Mouse (Mus musculus) CH12.LX (cell line): ENCODE measurements at regions not wholly inside any gene's neighbourhood (a gene's known extent, or its start where the extent isn't known, plus 50 kb on each side); places are given as distances from the start of the nearest gene placed in this dataset.

Experiments
- DNase-seq: peaks from one replicate; pipeline ENCODE4 v3.0.0-alpha.2; 2013; ENCODE audit errors: extremely low read depth
- H3K27ac ChIP-seq: 2 replicates; pipeline ENCODE4 v1.5.1; 2012; ENCODE audit warnings: low read depth, mild to moderate bottlenecking, control low read depth, moderate library complexity; ENCODE audit not compliant: insufficient read depth
- H3K27me3 ChIP-seq: replicated peaks from 2 replicates; pipeline ENCODE3; 2012; ENCODE audit warnings: inconsistent platforms
- H3K36me3 ChIP-seq, 2 experiments: replicated peaks in 1 of 2; 2 replicates each; pipeline versions ENCODE3 to v1.6.1; 2012; ENCODE audit warnings: inconsistent platforms in 1 of 2, low read length in 1 of 2, mild to moderate bottlenecking in 1 of 2, mixed read lengths in 1 of 2, moderate library complexity in 1 of 2; ENCODE audit not compliant: control insufficient read depth in 1 of 2, insufficient read depth in 1 of 2
- H3K4me1 ChIP-seq, 2 experiments: 2 replicates each; pipeline ENCODE4 v1.6.1; 2012; ENCODE audit warnings: inconsistent platforms in 1 of 2, moderate library complexity in 1 of 2; ENCODE audit not compliant: insufficient read depth in 2 of 2, control insufficient read depth in 1 of 2
- H3K4me2 ChIP-seq: 2 replicates; pipeline ENCODE4 v1.6.1; 2012; ENCODE audit warnings: low read depth, mild to moderate bottlenecking, control low read depth; ENCODE audit not compliant: poor library complexity, insufficient read depth, severe bottlenecking
- H3K4me3 ChIP-seq, 3 experiments: fragments of 150-350 bp in 1 of 3; sonication (generic) in 1 of 3; replicated peaks in 1 of 3; 2 replicates each; pipeline versions ENCODE3 to v1.5.1; 2011 to 2012; ENCODE audit warnings: low read depth in 2 of 3, low read length in 2 of 3, mild to moderate bottlenecking in 2 of 3, moderate library complexity in 2 of 3, control low read depth in 1 of 3, improper control_type of control experiment in 1 of 3, inconsistent platforms in 1 of 3, mixed read lengths in 1 of 3; ENCODE audit not compliant: poor library complexity in 1 of 3
- H3K79me2 ChIP-seq: replicated peaks from 2 replicates; pipeline ENCODE4 v1.6.1; 2012; ENCODE audit warnings: mild to moderate bottlenecking, moderate library complexity; ENCODE audit not compliant: control insufficient read depth, poor library complexity, insufficient read depth, severe bottlenecking; ENCODE audit errors: extremely low read depth
- H3K9ac ChIP-seq: 2 replicates; pipeline ENCODE4 v1.6.1; 2012; ENCODE audit warnings: low read depth, mild to moderate bottlenecking, control low read depth, moderate library complexity; ENCODE audit not compliant: insufficient read depth
- H3K9me3 ChIP-seq: replicated peaks from 2 replicates; pipeline ENCODE3; 2012; ENCODE audit warnings: low read length, inconsistent platforms, mixed read lengths
- BHLHE40 ChIP-seq: IDR thresholded peaks from 2 replicates; pipeline ENCODE4 v1.6.1; 2011; ENCODE audit warnings: mild to moderate bottlenecking, low read depth, low read length, improper control_type of control experiment
- CHD1 ChIP-seq: IDR thresholded peaks from 2 replicates; pipeline ENCODE4 v1.6.1; 2012; ENCODE audit warnings: low read depth, low read length, improper control_type of control experiment, inconsistent platforms
- CHD2 ChIP-seq: IDR thresholded peaks from 2 replicates; pipeline ENCODE4 v1.6.1; 2011; ENCODE audit warnings: low read length, improper control_type of control experiment
- CTCF ChIP-seq, 2 experiments: IDR thresholded peaks in 1 of 2; conservative IDR thresholded peaks in 1 of 2; 2 replicates each; pipeline ENCODE4 v1.5.1; 2011 to 2012; ENCODE audit warnings: low read depth in 2 of 2, low read length in 2 of 2, improper control_type of control experiment in 1 of 2, inconsistent platforms in 1 of 2, mild to moderate bottlenecking in 1 of 2, moderate library complexity in 1 of 2
- ELF1 ChIP-seq: IDR thresholded peaks from 2 replicates; pipeline ENCODE4 v1.6.1; 2014; ENCODE audit warnings: low read depth, mild to moderate bottlenecking, inconsistent platforms, low read length, improper control_type of control experiment
- EP300 ChIP-seq: IDR thresholded peaks from 2 replicates; pipeline ENCODE4 v1.6.1; 2011; ENCODE audit warnings: low read length, improper control_type of control experiment
- ETS1 ChIP-seq: conservative IDR thresholded peaks from 2 replicates; pipeline ENCODE4 v1.6.1; 2012; ENCODE audit warnings: low read depth, mild to moderate bottlenecking, inconsistent platforms, low read length, improper control_type of control experiment, moderate library complexity
- IRF4 ChIP-seq: IDR thresholded peaks from 2 replicates; pipeline ENCODE4 v1.6.1; 2014; ENCODE audit warnings: low read depth, mild to moderate bottlenecking, inconsistent platforms, low read length, improper control_type of control experiment
- JUN ChIP-seq: IDR thresholded peaks from 2 replicates; pipeline ENCODE4 v1.6.1; 2011; ENCODE audit warnings: low read depth, mild to moderate bottlenecking, low read length, improper control_type of control experiment, moderate library complexity; ENCODE audit not compliant: insufficient read depth
- JUND ChIP-seq: conservative IDR thresholded peaks from 2 replicates; pipeline ENCODE4 v1.6.1; 2011; ENCODE audit warnings: low read depth, low read length, improper control_type of control experiment
- MAFK ChIP-seq: IDR thresholded peaks from 2 replicates; pipeline ENCODE4 v1.6.1; 2011; ENCODE audit warnings: low read length, improper control_type of control experiment; ENCODE audit not compliant: insufficient replicate concordance
- MAX ChIP-seq: IDR thresholded peaks from 2 replicates; pipeline ENCODE4 v1.6.1; 2011; ENCODE audit warnings: low read length, improper control_type of control experiment
- MAZ ChIP-seq: IDR thresholded peaks from 2 replicates; pipeline ENCODE4 v1.6.1; 2012; ENCODE audit warnings: low read depth, mild to moderate bottlenecking, inconsistent platforms, low read length, improper control_type of control experiment, moderate library complexity
- MEF2A ChIP-seq: IDR thresholded peaks from 2 replicates; pipeline ENCODE4 v1.6.1; 2014; ENCODE audit warnings: low read depth, mild to moderate bottlenecking, inconsistent platforms, low read length, improper control_type of control experiment, borderline replicate concordance
- MXI1 ChIP-seq: IDR thresholded peaks from 2 replicates; pipeline ENCODE4 v1.6.1; 2011; ENCODE audit warnings: mild to moderate bottlenecking, low read depth, low read length, improper control_type of control experiment
- MYC ChIP-seq: IDR thresholded peaks from 2 replicates; pipeline ENCODE4 v1.6.1; 2011; ENCODE audit warnings: low read depth, mild to moderate bottlenecking, improper control_type of control experiment, low read length
- NELFE ChIP-seq: IDR thresholded peaks from 2 replicates; pipeline ENCODE4 v1.6.1; 2011; ENCODE audit warnings: low read depth, low read length, improper control_type of control experiment
- NRF1 ChIP-seq: IDR thresholded peaks from 2 replicates; pipeline ENCODE4 v1.6.1; 2014; ENCODE audit warnings: low read depth, mild to moderate bottlenecking, inconsistent platforms, low read length, improper control_type of control experiment, moderate library complexity
- PAX5 ChIP-seq: IDR thresholded peaks from 2 replicates; pipeline ENCODE4 v1.6.1; 2012; ENCODE audit warnings: low read length, inconsistent platforms, mixed read lengths
- POLR2A ChIP-seq: IDR thresholded peaks from 2 replicates; pipeline ENCODE4 v1.6.1; 2011; ENCODE audit warnings: low read depth, mild to moderate bottlenecking, improper control_type of control experiment, low read length
- POLR2AphosphoS2 ChIP-seq: IDR thresholded peaks from 2 replicates; pipeline ENCODE4 v1.6.1; 2011; ENCODE audit warnings: low read depth, low read length, improper control_type of control experiment
- RCOR1 ChIP-seq: conservative IDR thresholded peaks from 2 replicates; pipeline ENCODE4 v1.6.1; 2012; ENCODE audit warnings: low read depth, mild to moderate bottlenecking, inconsistent platforms, low read length, improper control_type of control experiment
- SIN3A ChIP-seq: IDR thresholded peaks from 2 replicates; pipeline ENCODE4 v1.6.1; 2012; ENCODE audit warnings: low read length, improper control_type of control experiment, inconsistent platforms
- TBP ChIP-seq: conservative IDR thresholded peaks from 2 replicates; pipeline ENCODE4 v1.6.1; 2011; ENCODE audit warnings: low read depth, low read length, improper control_type of control experiment
- TCF12 ChIP-seq: IDR thresholded peaks from 2 replicates; pipeline ENCODE4 v1.6.1; 2014; ENCODE audit warnings: low read depth, mild to moderate bottlenecking, inconsistent platforms, low read length, improper control_type of control experiment
- USF1 ChIP-seq: IDR thresholded peaks from 2 replicates; pipeline ENCODE4 v1.6.1; 2014; ENCODE audit warnings: low read depth, mild to moderate bottlenecking, inconsistent platforms, low read length, improper control_type of control experiment
- USF2 ChIP-seq: conservative IDR thresholded peaks from 2 replicates; pipeline ENCODE4 v1.6.1; 2011; ENCODE audit warnings: low read depth, low read length, improper control_type of control experiment
- ZC3H11A ChIP-seq: IDR thresholded peaks from 2 replicates; pipeline ENCODE4 v1.6.1; 2012; ENCODE audit warnings: low read depth, mild to moderate bottlenecking, inconsistent platforms, low read length, improper control_type of control experiment
- ZMIZ1 ChIP-seq: IDR thresholded peaks from 2 replicates; pipeline ENCODE4 v1.6.1; 2012; ENCODE audit warnings: low read depth, mild to moderate bottlenecking, inconsistent platforms, low read length, improper control_type of control experiment
- dilution Hi-C: fragments of 300-500 bp; cut with MboI; formaldehyde crosslinking; loops from 2 replicates; pipeline ENCODE4 v1.14.3; 2020; ENCODE audit warnings: low sequenced_read_pairs; ENCODE audit not compliant: extremely low pct_unique_long_range_greater_than_20kb, extremely low pct_ligation_motif_present
- in situ Hi-C: fragments of 300-500 bp; cut with MboI; formaldehyde crosslinking; loops from 3 replicates; pipeline ENCODE4 v1.14.3; 2019; ENCODE audit warnings: low sequenced_read_pairs, low pct_ligation_motif_present, low pct_unique_long_range_greater_than_20kb, mixed read lengths

DNA sequence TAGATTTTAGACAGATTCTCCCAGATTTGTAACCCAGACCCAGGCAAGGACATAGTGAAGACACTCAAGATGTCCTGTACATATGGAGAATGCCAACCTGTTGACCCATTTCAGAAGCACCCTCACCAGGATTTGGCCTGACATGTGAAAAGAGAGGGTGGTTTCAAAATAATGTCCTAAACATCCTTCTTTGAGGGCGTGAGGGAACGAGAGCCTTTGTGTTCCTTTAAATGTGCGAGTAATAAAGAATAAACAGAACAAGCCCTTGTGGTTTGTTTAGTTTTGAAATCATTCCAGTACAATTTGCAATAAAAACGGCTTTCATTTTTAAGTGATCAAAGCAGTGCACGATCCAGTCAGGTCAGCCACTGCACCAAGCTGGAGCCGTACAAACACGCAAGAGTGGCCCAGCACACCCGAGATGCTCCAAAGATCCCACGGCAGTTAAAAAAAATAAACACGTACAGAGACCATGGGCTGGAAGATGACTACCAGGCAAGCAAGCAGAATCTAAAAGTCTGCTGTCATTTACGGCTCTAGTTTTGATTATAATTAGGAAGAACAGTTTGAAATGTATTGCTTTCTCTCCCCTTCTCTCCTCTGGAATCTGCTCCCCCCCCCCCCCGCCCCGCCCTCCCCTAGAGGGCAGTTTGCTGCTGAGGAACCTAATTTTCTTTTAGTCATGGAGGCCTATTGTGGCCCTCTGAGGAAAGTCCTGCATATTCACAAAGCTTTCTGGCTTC lies 72.4 kb upstream of the Tle4 start:
- in situ Hi-C loops = no loop called here
- H3K79me2 ChIP-seq = no peaks in the 10 kb centered on the region
- peaks cover 7 to 28% of the 10 kb centered on the region in 2 experiments; a peak in 3 of 4 replicates for H3K4me1 ChIP-seq
- H3K27me3 ChIP-seq = no peaks in the 10 kb centered on the region
- no peak for TF ChIP-seq NRF1
- TF ChIP-seq, all 38 proteins: peak for 0
- H3K9me3 ChIP-seq = no peaks in the 10 kb centered on the region
- H3K4me2 ChIP-seq = no peak overlapping the region
- no peak overlapping the region for H3K27ac ChIP-seq
- H3K9ac ChIP-seq = no peak overlapping the region
- H3K4me3 ChIP-seq = no peak overlapping the region
- no peaks in the 10 kb centered on the region for H3K36me3 ChIP-seq
- dilution Hi-C loops = no loop called here
- DNase-seq = no peak

DNA sequence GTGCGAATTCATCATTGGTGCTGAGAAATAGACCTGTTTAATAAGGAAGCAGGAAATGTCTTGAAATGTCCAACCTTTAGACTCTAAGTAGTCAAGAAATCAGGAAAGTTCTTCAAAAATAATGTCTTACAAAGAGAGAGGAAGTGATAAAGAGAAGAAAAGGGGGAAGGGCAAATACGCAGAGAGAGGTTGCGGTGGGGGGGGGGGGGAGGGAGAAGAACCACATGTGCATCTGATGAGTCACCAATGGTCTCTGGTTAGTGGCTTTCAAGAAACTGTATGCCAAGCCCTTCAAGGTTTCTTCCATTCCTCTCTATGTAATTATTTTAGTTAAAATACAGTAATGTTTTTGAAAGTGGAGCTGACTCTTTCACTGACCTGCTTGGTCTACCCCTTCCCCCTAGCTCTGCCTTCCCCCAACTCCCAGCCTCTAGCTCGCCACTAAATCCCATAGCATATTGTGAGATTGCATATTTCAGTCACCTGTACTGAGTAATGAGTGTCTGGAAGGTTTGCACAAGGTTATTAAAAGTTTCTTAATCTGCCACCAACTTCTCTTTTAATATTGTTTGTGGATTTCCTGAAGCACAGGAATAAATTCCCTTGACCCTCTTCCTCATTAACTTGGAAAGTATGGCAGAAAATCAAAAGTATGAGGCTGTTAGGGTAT lies 70.8 kb upstream of the Tle4 start:
- in situ Hi-C loops (no loop called here), dilution Hi-C loops (no loop called here)
- H3K9me3 ChIP-seq = no peaks in the 10 kb centered on the region
- TF ChIP-seq ZC3H11A = no peak
- no peak for TF ChIP-seq NRF1
- no peak for TF ChIP-seq SIN3A
- no peak for TF ChIP-seq USF2
- TF ChIP-seq NELFE = no peak
- no peak for TF ChIP-seq CTCF (conservative IDR thresholded peaks at IDR 0.05 in 1 of 2, IDR thresholded peaks at IDR 0.05 in 1 of 2; ENCODE audit: low read depth in 2 of 2, low read length in 2 of 2)
- TF ChIP-seq BHLHE40 = peak; percentile 58
- TF ChIP-seq CHD2 = peak; percentile 92
- peak; percentile 85; the same call in 1 of the 2 replicates for TF ChIP-seq MYC
- TF ChIP-seq POLR2A = no peak
- TF ChIP-seq MAFK = peak; percentile 42; the same call in 1 of the 2 replicates
- TF ChIP-seq ELF1 = 0 out of 2 replicates have a peak, but pooled peaks have one; percentile 23
- peak; percentile 64; the same call in 1 of the 2 replicates for TF ChIP-seq JUND
- TF ChIP-seq ETS1 = peak; percentile 48; the same call in 1 of the 2 replicates
- TF ChIP-seq MAX = no peak
- TF ChIP-seq RCOR1 = 0 out of 2 replicates have a peak, but pooled peaks have one; percentile 23
- no peak for TF ChIP-seq CHD1
- TF ChIP-seq TBP = no peak
- TF ChIP-seq POLR2AphosphoS2 = no peak
- peak; percentile 84 for TF ChIP-seq MAZ
- TF ChIP-seq IRF4 = peak; percentile 63; the same call in 1 of the 2 replicates
- TF ChIP-seq USF1 = no peak
- TF ChIP-seq MEF2A = no peak
- peak; percentile 65 for TF ChIP-seq EP300
- peak; percentile 49 for TF ChIP-seq TCF12
- TF ChIP-seq MXI1 = peak; percentile 51; the same call in 1 of the 2 replicates
- TF ChIP-seq JUN = 0 out of 2 replicates have a peak, but pooled peaks have one; percentile 26
- TF ChIP-seq PAX5 = no peak
- TF ChIP-seq ZMIZ1 = no peak
- peak overlapping the region; percentile 53 for H3K9ac ChIP-seq
- H3K79me2 ChIP-seq = no peaks in the 10 kb centered on the region
- no peaks in the 10 kb centered on the region for H3K27me3 ChIP-seq
- H3K4me2 ChIP-seq = peak overlapping the region; percentile 78
- peak overlapping the region; percentile 83 for H3K27ac ChIP-seq
- peak; percentile 41 for DNase-seq
- no peaks in the 10 kb centered on the region for H3K36me3 ChIP-seq
- peaks cover 18 to 42% of the 10 kb centered on the region in 2 experiments; a peak in 3 of 4 replicates for H3K4me1 ChIP-seq
- no peak overlapping the region for H3K4me3 ChIP-seq
